Mouse (Mus musculus) c-Kit-negative CD71-positive TER-119-positive erythroid progenitor cells, embryonic 14.5 days (primary cell): ENCODE measurements around the gene Sipa1l1.

Experiments
- DNase-seq: peaks from one replicate; pipeline ENCODE4 v3.0.0-alpha.2; 2013; ENCODE audit warnings: low read depth, low spot score

Sipa1l1 gene

DNA sequence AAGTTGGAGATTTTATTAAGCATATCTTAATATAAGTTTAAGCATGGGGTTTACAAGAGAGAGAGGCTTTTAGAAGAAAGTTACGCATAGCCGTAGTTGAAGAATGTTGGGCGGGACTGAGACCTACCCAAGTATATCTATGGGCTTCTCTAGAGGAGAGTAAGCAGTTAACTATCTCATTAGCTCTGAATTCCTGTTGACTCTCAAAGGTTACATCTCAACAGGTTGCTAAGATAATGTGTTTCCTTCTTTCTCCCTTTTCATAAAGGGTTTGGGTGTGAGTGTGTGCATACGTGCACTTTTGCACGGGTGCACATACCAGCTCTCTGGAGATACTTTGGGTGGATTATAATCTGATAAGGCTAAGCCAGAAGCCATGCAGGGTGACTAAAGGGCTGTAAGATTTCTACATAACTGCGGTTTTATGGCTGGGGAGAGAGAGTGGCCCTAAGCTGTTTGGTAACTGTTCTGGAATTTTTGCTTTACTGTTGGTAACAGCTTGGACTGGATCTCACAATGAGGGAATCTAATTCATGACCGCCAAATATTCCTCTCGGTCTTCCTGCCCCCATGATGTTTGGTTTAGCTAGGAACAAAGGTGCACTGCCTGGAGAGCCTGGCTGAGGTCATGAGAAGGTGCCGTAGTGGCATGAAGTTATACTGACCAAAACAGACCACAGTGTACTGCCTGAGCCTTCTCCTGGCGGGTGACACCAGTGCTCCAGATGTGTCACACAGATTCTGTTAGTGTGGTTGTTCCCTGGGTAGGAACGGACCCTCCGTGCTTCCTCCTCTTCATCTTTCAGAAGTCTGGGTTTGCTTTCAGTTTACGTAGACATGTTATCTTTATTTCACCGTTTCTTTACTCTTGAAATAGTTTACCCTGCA is 78.5 kb downstream of the Sipa1l1 start:
- no peak for DNase-seq

DNA sequence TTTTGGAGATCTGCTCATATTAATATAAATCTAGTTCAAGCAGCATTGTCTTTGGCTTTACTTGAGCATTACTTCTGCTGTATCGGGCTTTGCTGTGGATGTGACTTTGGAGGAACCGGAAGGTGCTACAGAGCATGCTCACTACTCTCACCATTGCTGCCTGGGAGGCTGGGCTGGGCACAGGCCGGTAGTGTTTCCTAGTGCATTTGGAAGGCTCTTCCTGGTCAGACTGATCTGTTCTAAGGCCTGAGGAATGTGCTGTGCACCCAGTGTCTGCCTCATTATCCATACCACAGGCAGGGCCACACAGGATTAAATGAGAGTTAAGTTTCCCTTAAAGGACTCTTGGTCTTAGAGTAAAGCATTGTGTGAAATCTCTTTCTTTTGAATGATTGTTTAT is 79.4 kb downstream of the Sipa1l1 start:
- no peak for DNase-seq

DNA sequence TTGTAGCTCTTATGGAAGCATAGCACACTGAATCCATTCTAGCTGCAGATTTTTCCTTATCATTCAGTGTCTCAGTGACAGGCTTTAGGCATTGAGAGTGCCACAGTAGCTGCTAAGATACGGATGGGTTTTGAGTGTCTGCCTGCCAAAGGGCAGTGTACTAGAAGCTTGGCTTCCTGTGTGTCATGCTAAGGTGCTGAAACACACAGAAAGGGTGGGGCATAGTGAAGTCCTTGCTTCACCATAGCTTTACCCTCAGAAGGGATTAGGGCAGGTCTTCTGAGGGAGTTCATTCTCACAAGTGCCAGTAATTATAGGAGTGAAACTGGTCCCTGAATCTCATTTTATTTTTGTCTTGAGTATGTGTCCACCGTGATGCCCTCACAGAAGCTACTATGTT is 82.2 kb downstream of the Sipa1l1 start:
- DNase-seq, result no peak

GRCm38 (mm10) chr12:82254076-82254475 is 85.0 kb downstream of the Sipa1l1 start:
- no peak for DNase-seq

- DNase-seq, result no peak
Measured at GRCm38 (mm10) chr12:82256012-82256411, 86.9 kb downstream of the Sipa1l1 start.

DNA sequence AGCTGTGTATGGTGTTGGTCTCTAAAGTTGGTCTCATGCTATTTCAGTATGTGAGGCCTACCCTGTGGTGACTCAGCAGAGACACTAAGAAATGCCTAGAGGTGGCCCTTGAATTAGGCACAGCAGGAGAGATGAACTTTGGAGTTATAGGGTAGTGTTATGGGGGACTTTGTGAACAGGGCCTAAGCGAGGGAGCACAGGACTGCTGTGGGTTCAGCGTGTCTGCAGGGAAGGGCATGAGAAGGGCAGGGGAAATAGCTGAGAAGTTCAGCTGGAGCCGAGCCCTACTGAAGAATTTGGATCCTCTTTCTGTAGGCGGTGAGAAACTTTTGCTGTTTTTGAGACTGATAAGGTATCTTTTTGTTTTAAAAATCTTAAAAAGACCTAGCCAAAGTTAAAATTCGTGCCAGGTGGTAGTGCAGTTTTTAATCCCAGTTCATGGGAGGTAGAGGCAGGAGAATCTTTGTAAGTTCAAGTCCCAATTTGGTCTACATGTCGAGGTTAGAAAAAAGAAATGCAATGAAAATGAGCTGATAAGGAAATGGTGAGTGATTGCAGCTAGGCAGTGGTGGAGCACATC is 87.9 kb downstream of the Sipa1l1 start:
- no peak for DNase-seq

DNA sequence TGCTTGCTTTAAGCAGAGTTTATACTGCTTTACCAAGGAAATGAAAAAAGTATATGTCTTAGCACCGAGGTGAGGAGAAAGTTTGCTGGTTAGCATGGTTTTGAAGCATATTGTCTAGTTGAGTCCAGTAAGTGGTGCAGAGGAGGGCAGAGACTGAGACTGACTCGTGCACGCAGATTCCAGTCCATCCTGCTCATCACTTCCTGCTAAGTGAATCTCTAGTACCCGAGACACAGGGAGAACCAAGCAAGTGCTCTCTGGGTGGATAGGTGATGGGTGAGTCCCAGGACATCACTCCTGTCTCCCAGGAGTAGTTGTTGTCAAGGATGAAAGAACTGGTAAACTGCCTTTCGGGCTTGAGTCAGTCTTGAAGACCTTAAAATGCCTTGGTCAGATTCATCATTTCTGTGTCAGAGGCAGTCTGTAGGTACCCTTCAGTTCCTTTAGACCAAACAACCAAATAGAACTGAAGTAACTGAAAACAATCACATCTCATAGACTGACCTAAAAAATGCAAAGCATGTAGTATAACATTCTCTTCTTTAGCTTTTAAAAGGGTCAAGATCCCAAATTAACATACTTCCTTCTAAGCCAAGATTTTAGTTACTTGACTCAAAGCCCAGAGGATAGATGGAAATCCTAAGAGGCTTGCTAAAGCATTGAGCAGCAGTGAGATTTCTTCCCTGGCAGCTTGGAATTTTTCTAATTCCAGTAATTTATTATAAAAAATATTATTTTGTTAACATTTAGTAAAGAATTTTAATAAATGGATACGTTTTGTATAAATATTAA is 89.1 kb downstream of the Sipa1l1 start:
- DNase-seq, result no peak

- no peak for DNase-seq
Measured at GRCm38 (mm10) chr12:82263443-82263842, 94.3 kb downstream of the Sipa1l1 start.

DNA sequence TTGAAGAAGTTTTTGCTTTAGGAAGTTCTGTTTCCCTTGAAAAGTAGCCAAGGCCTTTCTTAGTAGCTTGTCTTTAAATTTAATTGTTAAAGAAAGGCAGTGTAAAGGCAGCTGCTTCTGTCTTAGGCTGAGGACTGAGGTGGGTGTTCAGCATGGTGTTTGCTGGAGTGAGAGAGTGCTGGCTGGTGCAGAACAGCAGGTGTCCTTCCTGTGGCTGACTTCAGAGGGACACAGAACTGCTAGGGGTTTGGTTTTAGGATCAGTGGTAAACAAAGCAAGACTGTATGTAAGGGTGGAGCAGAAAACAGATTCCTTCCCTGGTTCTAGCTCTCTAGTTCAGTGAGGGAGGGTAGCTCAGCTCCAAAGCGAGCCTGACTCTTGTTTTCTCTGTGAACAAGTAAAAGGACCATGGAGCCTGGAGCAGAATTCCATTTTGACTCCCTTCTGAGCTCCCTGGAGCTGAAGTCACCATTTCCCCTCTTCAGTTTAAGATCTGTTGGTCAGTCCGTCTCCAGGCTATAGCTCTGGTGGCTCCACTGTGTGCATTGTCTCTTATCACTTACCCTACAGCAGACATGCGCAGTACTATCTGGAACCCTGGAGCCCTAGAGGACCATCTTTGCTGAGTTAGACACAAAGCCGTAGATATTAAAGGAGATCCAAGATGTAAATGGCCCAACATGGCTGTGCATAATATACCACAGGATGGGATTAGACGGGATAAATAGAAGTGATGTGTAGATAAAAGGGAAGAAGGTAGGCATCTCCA is 95.1 kb downstream of the Sipa1l1 start:
- no peak for DNase-seq

DNA sequence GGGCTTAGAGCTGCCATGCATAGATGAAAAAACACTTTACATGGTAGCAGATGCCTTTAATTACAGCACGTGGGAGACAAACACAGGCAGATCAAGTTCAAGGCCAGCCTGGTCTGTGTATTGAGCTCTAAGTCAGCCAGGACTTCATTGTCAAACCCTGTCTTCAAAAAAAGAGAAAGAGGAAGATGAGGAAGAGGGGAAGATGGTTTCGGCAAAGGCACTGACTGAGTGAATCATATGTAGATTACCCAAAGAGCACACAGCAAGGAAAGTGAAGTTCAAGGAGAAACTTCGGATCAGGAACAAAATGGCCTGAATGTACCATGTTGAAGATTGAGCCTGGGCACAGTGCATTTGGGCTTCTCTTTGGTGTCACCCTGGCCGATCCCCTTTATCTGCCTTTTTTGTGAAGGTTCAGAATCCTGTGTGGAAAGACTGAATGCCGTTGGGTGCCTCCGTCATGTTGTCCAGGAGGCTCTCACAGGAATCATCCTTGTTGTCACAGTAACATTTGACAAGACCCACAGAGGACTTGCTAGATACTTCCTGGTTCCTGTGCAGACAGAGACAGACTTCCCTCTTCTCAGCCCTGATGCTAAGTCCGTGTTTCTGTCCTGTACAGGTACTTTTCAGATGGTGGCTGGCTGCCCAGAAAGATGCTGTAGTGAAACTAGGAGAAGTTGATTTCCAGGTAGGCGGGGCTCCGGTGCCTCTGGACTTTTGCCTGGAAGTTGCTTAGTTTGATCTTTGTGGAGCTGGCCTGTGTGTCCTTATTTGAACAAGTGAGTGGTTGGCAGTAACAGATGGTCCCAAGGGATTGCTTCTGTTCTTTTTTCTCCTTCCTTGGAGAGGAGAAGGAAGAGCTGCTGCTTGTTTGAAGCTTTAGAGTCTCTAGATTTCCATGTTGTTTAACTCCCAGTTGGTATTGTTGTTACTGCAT is 96.5 kb downstream of the Sipa1l1 start:
- no peak for DNase-seq

DNA sequence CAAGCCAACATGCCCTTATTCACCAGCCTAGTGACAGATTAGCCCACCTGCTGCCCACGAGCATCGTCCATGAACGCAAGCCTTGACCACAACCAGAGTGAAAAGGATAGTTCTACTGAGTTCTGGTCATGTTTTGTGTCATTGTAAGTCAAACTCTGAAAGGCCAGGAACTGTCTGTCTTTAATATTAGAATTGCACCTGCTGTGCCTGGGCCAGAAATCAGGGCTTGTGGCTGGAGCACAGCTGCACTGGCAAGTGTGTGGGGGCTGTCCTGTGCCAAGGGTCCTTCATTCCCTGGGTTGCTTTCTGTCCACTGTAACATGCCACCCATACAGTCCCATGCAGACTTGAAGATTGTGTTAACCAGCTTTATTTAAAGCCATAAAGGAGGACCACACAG is 102.3 kb downstream of the Sipa1l1 start:
- no peak for DNase-seq

DNA sequence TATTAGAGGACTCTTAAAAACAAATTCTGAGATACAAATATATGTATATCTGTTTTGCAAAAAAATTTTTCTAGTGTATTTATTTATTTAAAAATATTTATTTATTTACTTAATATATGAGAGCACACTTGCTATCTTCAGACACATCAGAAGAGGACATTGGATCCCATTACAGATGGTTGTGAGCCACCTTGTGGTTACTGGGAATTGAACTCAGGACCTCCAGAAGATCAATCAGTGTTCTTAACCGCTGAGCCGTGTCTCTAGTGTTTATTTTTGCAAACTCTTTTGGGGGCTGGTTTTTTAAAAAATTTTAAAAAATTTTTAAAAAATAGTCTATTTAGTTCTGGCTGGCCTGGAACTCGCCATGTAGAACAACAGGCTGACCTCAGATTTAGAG is 104.4 kb downstream of the Sipa1l1 start:
- no peak for DNase-seq

DNA sequence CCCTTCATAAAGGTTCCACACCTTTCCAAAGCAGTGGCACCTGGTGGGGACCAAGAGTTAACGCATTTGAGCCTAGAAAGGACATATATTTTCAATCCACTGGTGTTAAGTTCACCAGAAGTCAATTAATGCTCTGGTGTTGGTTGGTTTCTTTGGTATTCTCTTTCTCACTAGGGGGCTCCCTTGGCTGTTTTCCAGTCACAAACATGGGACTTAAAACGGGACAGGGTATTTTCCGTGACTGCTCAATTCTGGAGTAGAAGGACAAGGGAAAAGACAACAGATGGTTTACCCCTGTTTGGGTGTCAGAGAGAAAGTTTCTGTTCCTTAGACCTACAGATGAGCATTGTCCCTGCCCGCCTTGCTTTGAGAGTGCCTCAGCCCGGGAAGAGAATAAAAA is 105.5 kb downstream of the Sipa1l1 start:
- no peak for DNase-seq

DNA sequence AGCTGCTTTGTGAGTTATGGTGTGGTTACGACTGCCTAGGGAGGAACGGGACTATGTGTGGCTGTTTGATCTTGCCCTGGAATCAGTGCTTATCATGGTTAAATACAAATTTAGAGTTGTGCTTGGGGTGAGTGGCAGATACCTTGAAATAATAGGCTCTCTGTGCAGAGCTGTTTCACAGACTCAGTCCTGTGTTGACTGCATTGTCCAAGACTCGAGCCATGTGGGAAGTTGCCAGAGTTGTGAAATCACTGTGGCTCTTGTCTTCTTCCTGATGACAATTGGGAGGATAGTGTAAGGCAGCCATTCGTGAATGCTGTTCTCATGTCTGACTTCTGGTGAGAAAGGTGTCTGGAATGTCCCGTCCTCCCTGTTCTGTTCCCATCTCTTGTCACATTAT is 106.6 kb downstream of the Sipa1l1 start:
- DNase-seq, result no peak

DNA sequence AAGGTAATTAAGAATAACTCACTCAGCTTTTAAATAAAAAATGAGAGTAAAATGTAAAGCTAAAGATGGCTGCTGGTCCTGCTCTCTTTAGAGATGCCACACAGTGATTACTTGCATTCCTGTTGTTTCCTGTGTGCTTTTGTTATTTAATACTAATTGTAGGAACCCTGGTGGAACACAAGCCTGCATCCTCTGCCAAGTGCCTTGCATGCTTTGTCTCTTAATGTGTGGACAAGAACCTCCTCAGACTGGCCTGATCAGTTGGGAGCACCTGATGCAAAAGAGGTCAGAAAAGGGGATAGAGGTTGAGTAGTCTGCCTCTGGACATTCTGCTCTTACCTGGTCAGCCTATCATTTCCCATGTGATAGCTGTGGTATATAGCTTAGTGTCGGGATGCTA is 107.5 kb downstream of the Sipa1l1 start:
- no peak for DNase-seq

- no peak for DNase-seq
Measured at GRCm38 (mm10) chr12:82284617-82285016, 115.5 kb downstream of the Sipa1l1 start.

- no peak for DNase-seq
Measured at GRCm38 (mm10) chr12:82285018-82285417, 115.9 kb downstream of the Sipa1l1 start.

- no peak for DNase-seq
Measured at GRCm38 (mm10) chr12:82286068-82286467, 116.9 kb downstream of the Sipa1l1 start.

DNA sequence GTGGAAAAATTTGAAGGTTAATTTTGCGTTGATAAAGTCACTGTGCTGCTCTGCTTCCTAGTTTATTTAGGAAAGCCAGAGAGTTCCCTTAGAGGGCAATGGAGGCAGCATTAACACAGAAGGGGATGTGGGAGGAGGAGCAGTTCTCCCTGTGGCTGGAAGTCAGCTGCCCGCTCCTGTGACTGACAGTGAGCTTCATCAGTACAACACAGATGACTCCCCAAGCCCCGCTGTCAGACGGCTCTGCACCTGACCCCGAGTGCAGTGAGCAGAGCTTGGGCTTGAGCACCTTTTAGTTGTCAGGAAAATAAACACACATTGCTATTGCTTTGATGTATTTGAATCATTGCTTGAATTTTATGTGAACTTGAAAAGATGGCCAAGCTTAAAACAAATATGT is 117.7 kb downstream of the Sipa1l1 start:
- DNase-seq, result no peak

DNA sequence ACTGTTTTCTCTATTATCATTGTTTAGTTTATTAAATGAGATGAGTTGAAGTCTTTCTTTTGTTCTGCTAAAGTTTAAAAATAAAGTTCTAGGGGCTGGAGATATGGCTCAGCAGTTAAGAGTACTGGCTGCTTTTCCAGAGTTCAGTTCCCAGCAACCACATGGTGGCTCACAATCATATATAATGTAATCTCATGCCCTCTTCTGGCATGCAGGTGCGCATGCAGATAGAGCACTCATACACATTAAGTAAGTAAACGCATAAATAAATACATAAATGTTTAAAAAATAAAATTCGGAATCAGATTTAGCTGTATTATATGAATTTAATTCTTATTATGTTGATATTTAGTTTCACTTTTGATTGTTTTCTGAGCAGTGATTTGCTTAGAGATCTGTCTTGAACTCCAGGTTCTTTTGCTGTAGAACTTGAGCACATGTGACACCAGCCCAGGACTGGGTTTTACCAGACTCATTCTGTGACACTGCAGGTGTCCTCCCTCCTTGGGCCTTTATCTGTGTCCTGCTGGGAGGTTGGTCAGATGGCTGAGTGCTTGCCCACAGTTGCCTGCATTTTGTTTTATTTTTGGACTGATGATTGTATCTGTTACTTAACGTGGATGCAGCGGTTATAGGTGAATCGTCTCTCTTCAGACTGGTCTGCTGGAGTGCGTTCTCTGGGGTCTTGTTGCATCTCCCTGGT is 124.6 kb downstream of the Sipa1l1 start:
- no peak for DNase-seq
